Comparison of ENCODE assay signal across 8 mouse cellular contexts in genomic region chr15:82184183-82184582, GRCm38 (mm10). TPM values are rescaled to one million over a fixed set of nuclear protein-coding genes. Genes with fewer than 3 reads are reported as not detected.
DNase-seq lines count a peak whose midpoint lies in the region; ATAC-seq and TF ChIP-seq lines count a peak whose summit lies in the region.

No protein-coding gene starts in this region.

- no peak for TF ChIP-seq EP300 in lung, postnatal 0 days (IDR thresholded peaks at IDR 0.05)

- no peak overlapping the region for H3K9ac ChIP-seq in lung, postnatal 0 days (replicated peaks; ENCODE audit: low read depth)
- peak overlapping the region; percentile 63 for H3K9ac ChIP-seq in liver, embryonic 15.5 days

- DNase-seq in lung, postnatal 0 days (ENCODE audit: low spot score): no peak
- DNase-seq in lung, postnatal 36 days: no peak
- peak; percentile 30 for DNase-seq in embryo, embryonic 10.5 days (ENCODE audit: low spot score)
- DNase-seq in kidney, adult 2 months: peak; percentile 80
- no peak for DNase-seq in left cerebral cortex, adult 2 months (ENCODE audit: extremely low spot score in 1 of 2, low spot score in 2 of 2)
- DNase-seq in right cerebral cortex, postnatal 36 days (ENCODE audit: low spot score in 2 of 2): no peak
- no peak for DNase-seq in left cerebral cortex, postnatal 4 days

- peak; percentile 28; the same call in 1 of the 2 replicates for ATAC-seq in lung, postnatal 0 days
- ATAC-seq in liver, embryonic 15.5 days (ENCODE audit: insufficient read depth): peak; percentile 86

- WGBS in lung, postnatal 0 days: 60% methylated on average over 7 of the region's 7 CpGs
- 57% methylated on average over 7 of the region's 7 CpGs for WGBS in kidney, adult 2 months
- WGBS in liver, embryonic 15.5 days (ENCODE audit: insufficient replicate concordance): 13% methylated on average over 7 of the region's 7 CpGs

- no peak overlapping the region for H3K4me2 ChIP-seq in lung, postnatal 0 days (replicated peaks; ENCODE audit: low read depth, low read length)
- H3K4me2 ChIP-seq in liver, embryonic 15.5 days: peak overlapping the region; percentile 72

- no peak overlapping the region for H3K27ac ChIP-seq in lung, postnatal 0 days (ENCODE audit: low read length)
- peak overlapping the region; percentile 82 for H3K27ac ChIP-seq in kidney, adult 2 months (ENCODE audit: insufficient read depth, low read depth, low read length)
- H3K27ac ChIP-seq in liver, embryonic 15.5 days (replicated peaks): peak overlapping the region; percentile 97
- H3K27ac ChIP-seq in left cerebral cortex, adult 2 months: no peak overlapping the region

- intact Hi-C loops in left cerebral cortex, adult 2 months (cut with DNase I): no loop called here
- intact Hi-C loops in left cerebral cortex, postnatal 4 days (cut with DNase I): no loop called here

- no peaks in the 10 kb centered on the region for H3K27me3 ChIP-seq in lung, postnatal 0 days (replicated peaks; ENCODE audit: insufficient read depth, low read length)
- H3K27me3 ChIP-seq in kidney, adult 2 months (replicated peaks; ENCODE audit: control insufficient read depth, insufficient read depth, low read length): no peaks in the 10 kb centered on the region
- H3K27me3 ChIP-seq in liver, embryonic 15.5 days: no peaks in the 10 kb centered on the region

- no peak for TF ChIP-seq POLR2A in kidney, adult 2 months (IDR thresholded peaks at IDR 0.05; ENCODE audit: low read depth, low read length)

- no peak for TF ChIP-seq CTCF in lung, postnatal 0 days (IDR thresholded peaks at IDR 0.05)
- no peak for TF ChIP-seq CTCF in kidney, adult 2 months (conservative IDR thresholded peaks at IDR 0.05; ENCODE audit: insufficient read depth, insufficient read length, low read depth, low read length)
- no peak for TF ChIP-seq CTCF in left cerebral cortex, adult 2 months (IDR thresholded peaks at IDR 0.05)

- H3K4me3 ChIP-seq in lung, postnatal 0 days (ENCODE audit: low read depth, low read length): no peak overlapping the region
- H3K4me3 ChIP-seq in kidney, adult 2 months (ENCODE audit: insufficient read depth, low read depth, low read length): no peak overlapping the region
- H3K4me3 ChIP-seq in liver, embryonic 15.5 days (replicated peaks): peak overlapping the region; percentile 34
- no peak overlapping the region for H3K4me3 ChIP-seq in left cerebral cortex, adult 2 months

- peaks cover 79% of the 10 kb centered on the region for H3K36me3 ChIP-seq in lung, postnatal 0 days (ENCODE audit: insufficient read depth, low read length)
- H3K36me3 ChIP-seq in kidney, adult 2 months (ENCODE audit: control insufficient read depth, insufficient read depth, low read length): peaks cover 1% of the 10 kb centered on the region
- peaks cover 96% of the 10 kb centered on the region for H3K36me3 ChIP-seq in liver, embryonic 15.5 days (replicated peaks)

- no peaks in the 10 kb centered on the region for H3K4me1 ChIP-seq in lung, postnatal 0 days (ENCODE audit: insufficient read depth, low read depth, low read length)
- H3K4me1 ChIP-seq in kidney, adult 2 months (ENCODE audit: control insufficient read depth, insufficient read depth, low read length): peaks cover 12% of the 10 kb centered on the region
- peaks cover 74% of the 10 kb centered on the region for H3K4me1 ChIP-seq in liver, embryonic 15.5 days (replicated peaks)

- H3K9me3 ChIP-seq in lung, postnatal 0 days (ENCODE audit: low read length): no peaks in the 10 kb centered on the region
- peaks cover 10% of the 10 kb centered on the region for H3K9me3 ChIP-seq in liver, embryonic 15.5 days (replicated peaks)

RNA-seq across cellular contexts. Expression of gene Shisa8, which starts 28.4 kb away (rescaled TPM):
- polyA plus RNA-seq in lung, postnatal 0 days (2015; fragmentation: Nextera tagmentation; extraction: Ambion mirVana): 0.29 and 0.55 TPM in 2 replicates
- polyA plus RNA-seq in kidney, adult 2 months (2012; rRNA removed): 0.08 and 0.09 TPM in 2 replicates
- 0.08 and 0.12 TPM in 2 replicates for polyA plus RNA-seq in liver, embryonic 15.5 days (2015; fragmentation: Nextera tagmentation; extraction: Ambion mirVana)
- total RNA-seq in left cerebral cortex, adult 2 months (2021): 1 to 10 TPM; 2.1 to 2.7 TPM
- 1 to 10 TPM; 1.5 to 2.0 TPM for total RNA-seq in left cerebral cortex, postnatal 4 days (2021)

RNA-seq across cellular contexts. Expression of gene Srebf2, which starts 37.2 kb away (rescaled TPM):
- polyA plus RNA-seq in lung, postnatal 0 days (2015; fragmentation: Nextera tagmentation; extraction: Ambion mirVana): 113 and 115 TPM in 2 replicates
- polyA plus RNA-seq in kidney, adult 2 months (2012; rRNA removed): 102 and 118 TPM in 2 replicates
- 53.6 and 61.3 TPM in 2 replicates for polyA plus RNA-seq in liver, embryonic 15.5 days (2015; fragmentation: Nextera tagmentation; extraction: Ambion mirVana)
- total RNA-seq in left cerebral cortex, adult 2 months (2021): 100 to 1,000 TPM; 187 to 202 TPM
- total RNA-seq in left cerebral cortex, postnatal 4 days (2021): 100 to 1,000 TPM; 233 to 234 TPM

RNA-seq across cellular contexts. Expression of gene Tnfrsf13c, which starts 40.0 kb away (rescaled TPM):
- 0.07 and 0.49 TPM in 2 replicates for polyA plus RNA-seq in lung, postnatal 0 days (2015; fragmentation: Nextera tagmentation; extraction: Ambion mirVana)
- 0.24 and 3.5 TPM in 2 replicates for polyA plus RNA-seq in kidney, adult 2 months (2012; rRNA removed)
- 0.40 and 0.79 TPM in 2 replicates for polyA plus RNA-seq in liver, embryonic 15.5 days (2015; fragmentation: Nextera tagmentation; extraction: Ambion mirVana)
- total RNA-seq in left cerebral cortex, adult 2 months (2021): under 1 TPM; 0.29 to 0.47 TPM
- total RNA-seq in left cerebral cortex, postnatal 4 days (2021): 1 to 10 TPM in 1 of 2 experiments, under 1 TPM in 1; 0.46 to 1.1 TPM

RNA-seq across cellular contexts. Expression of gene Ccdc134, which starts 56.5 kb away (rescaled TPM):
- 10.4 and 10.8 TPM in 2 replicates for polyA plus RNA-seq in lung, postnatal 0 days (2015; fragmentation: Nextera tagmentation; extraction: Ambion mirVana)
- 6.9 and 7.5 TPM in 2 replicates for polyA plus RNA-seq in kidney, adult 2 months (2012; rRNA removed)
- 7.0 and 7.7 TPM in 2 replicates for polyA plus RNA-seq in liver, embryonic 15.5 days (2015; fragmentation: Nextera tagmentation; extraction: Ambion mirVana)
- total RNA-seq in left cerebral cortex, adult 2 months (2021): 10 to 100 TPM; 11.2 to 18.3 TPM
- total RNA-seq in left cerebral cortex, postnatal 4 days (2021): 10 to 100 TPM; 11.3 to 12.4 TPM

Comparison
In these comparisons a context has a peak if more than half of its experiments do, and no peak if none do; other contexts are left out.
1. DNase-seq: peak in embryo, embryonic 10.5 days (single experiment) and kidney, adult 2 months (single experiment); none in lung, postnatal 0 days (single experiment), lung, postnatal 36 days (single experiment), left cerebral cortex, adult 2 months (0 of 2), right cerebral cortex, postnatal 36 days (0 of 2) and left cerebral cortex, postnatal 4 days (single experiment).
2. H3K27ac ChIP-seq: peak in kidney, adult 2 months (single experiment) and liver, embryonic 15.5 days (single experiment); none in lung, postnatal 0 days (single experiment) and left cerebral cortex, adult 2 months (single experiment).